Mouse (Mus musculus): Measurements from ENCODE around the gene Ltbp2. TPM values are rescaled to one million over a fixed set of nuclear protein-coding genes. Genes with fewer than 3 reads are reported as not detected.

Ltbp2 gene
- polyA plus RNA-seq, 1 experiment from 2014 or later, result 0.17 TPM

DNA sequence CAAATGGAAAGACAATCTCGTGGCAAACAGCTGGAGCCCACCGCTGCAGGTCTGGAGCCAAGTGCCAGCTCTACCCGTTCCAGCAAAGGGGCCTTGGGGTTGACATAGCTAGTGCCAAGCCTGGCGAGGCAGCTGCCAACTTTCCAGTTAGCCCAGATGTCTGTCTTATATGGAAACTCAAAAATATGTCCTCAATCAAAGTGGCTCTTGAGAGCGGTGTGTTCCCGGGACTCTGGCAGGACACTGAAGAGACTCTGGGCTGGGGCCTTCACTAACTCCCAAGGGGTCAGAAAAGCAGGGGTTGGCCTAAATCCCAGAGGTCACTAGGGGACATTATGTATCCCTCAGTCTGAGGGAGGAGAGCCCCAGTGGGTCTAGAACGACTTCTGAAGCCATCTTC, 52.7 kb downstream of the Ltbp2 start:
- no peaks in the 10 kb centered on the region for H3K27me3 ChIP-seq (ENCODE audit: control insufficient read depth, insufficient read depth, low read length)
- no peaks in the 10 kb centered on the region for H3K9me3 ChIP-seq (ENCODE audit: control insufficient read depth, low read length)
- no peak overlapping the region for H3K9ac ChIP-seq (ENCODE audit: low read length)
- H3K36me3 ChIP-seq (ENCODE audit: control insufficient read depth, insufficient read depth, low read length), result no peaks in the 10 kb centered on the region
- H3K4me2 ChIP-seq (ENCODE audit: low read depth), result no peak overlapping the region
- H3K4me3 ChIP-seq (ENCODE audit: low read depth, low read length), result no peak overlapping the region
- no peaks in the 10 kb centered on the region for H3K4me1 ChIP-seq (ENCODE audit: control insufficient read depth, insufficient read depth, low read length)
- 80% methylated on average over 7 of the region's 7 CpGs for WGBS
- no peak for DNase-seq (ENCODE audit: low spot score)
- no peak for ATAC-seq (ENCODE audit: insufficient read depth, low FRiP score, low TSS enrichment)
- no peak overlapping the region for H3K27ac ChIP-seq (ENCODE audit: low read depth, low read length)

DNA sequence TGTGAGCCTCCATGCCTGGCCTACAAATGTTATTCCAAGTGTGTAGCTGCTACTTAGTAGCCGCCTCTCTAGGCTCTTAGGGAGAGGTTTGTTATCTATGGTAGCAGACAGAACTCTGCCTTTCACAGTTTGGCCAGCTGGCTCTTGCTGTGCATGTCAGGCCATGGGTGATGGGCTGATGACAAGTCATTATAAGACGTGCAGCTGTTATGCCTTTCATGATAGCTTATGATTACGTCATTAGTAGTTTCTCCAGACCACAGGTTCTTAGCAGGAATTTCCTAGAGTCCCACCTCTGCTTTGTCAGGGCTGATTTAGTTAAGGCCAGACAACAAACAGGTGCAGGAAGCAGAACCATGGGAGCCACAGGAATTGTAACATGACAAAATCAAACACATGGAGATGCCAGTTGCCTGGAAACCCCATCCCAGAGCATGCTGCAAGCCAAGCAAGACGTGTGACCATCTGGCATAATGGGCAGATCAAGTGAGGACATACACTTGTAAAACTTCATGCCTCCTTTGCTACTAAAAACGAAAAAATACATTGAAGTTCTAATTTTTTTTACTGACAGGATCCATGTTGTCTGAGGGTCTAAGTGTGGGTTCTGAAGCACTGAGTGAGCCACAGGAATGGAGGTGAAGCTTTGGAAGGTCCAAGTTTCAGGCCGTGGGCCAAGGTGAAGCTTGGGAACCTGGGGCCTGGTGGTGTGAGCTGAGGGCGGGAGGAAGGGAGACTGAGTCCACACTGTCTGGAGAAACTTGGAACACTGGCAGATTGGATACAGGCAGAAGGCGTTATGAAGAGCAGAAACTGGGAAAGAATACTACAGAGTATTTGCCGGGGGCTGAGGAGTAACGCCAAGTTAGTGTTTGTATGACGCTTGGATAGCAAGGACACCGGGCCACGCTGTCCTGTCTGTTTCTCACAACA, 56.8 kb downstream of the Ltbp2 start:
- Histone ChIP-seq H3K4me2 (ENCODE audit: low read depth) (no peak overlapping the region), H3K27me3 (ENCODE audit: control insufficient read depth, insufficient read depth, low read length) (no peaks in the 10 kb centered on the region), H3K27ac (ENCODE audit: low read depth, low read length) (no peak overlapping the region), H3K4me1 (ENCODE audit: control insufficient read depth, insufficient read depth, low read length) (no peaks in the 10 kb centered on the region), H3K36me3 (ENCODE audit: control insufficient read depth, insufficient read depth, low read length) (no peaks in the 10 kb centered on the region), H3K4me3 (ENCODE audit: low read depth, low read length) (no peak overlapping the region), H3K9ac (ENCODE audit: low read length) (no peak overlapping the region), H3K9me3 (ENCODE audit: control insufficient read depth, low read length) (no peaks in the 10 kb centered on the region)
- WGBS, result 85% methylated on average over 13 of the region's 13 CpGs
- DNase-seq (ENCODE audit: low spot score), result no peak
- no peak for ATAC-seq (ENCODE audit: insufficient read depth, low FRiP score, low TSS enrichment)

DNA sequence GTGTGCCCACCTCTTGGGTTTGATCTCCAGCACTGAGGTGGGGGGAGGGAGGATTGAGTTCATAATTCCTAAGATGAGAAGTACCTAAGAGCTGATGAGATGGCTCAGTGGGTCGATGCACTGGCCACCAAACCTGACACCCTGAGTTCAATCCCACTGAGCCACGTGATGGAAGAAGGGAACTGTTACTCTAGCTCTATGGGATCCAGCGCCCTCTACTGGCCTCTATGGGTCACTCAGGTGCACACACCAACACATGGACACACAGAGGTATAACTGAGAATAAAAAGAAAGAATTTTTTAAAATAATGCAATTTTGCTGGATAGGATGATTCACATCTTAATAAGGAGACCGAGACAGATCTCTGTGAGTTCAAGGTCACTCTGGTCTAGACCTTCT, 57.8 kb downstream of the Ltbp2 start:
- no peaks in the 10 kb centered on the region for H3K27me3 ChIP-seq (ENCODE audit: control insufficient read depth, insufficient read depth, low read length)
- no peak for ATAC-seq (ENCODE audit: insufficient read depth, low FRiP score, low TSS enrichment)
- no peaks in the 10 kb centered on the region for H3K4me1 ChIP-seq (ENCODE audit: control insufficient read depth, insufficient read depth, low read length)
- H3K4me3 ChIP-seq (ENCODE audit: low read depth, low read length), result no peak overlapping the region
- no peaks in the 10 kb centered on the region for H3K9me3 ChIP-seq (ENCODE audit: control insufficient read depth, low read length)
- no peaks in the 10 kb centered on the region for H3K36me3 ChIP-seq (ENCODE audit: control insufficient read depth, insufficient read depth, low read length)
- DNase-seq (ENCODE audit: low spot score), result no peak
- H3K27ac ChIP-seq (ENCODE audit: low read depth, low read length), result no peak overlapping the region
- H3K4me2 ChIP-seq (ENCODE audit: low read depth), result no peak overlapping the region
- 61% methylated on average over 4 of the region's 4 CpGs for WGBS
- no peak overlapping the region for H3K9ac ChIP-seq (ENCODE audit: low read length)

DNA sequence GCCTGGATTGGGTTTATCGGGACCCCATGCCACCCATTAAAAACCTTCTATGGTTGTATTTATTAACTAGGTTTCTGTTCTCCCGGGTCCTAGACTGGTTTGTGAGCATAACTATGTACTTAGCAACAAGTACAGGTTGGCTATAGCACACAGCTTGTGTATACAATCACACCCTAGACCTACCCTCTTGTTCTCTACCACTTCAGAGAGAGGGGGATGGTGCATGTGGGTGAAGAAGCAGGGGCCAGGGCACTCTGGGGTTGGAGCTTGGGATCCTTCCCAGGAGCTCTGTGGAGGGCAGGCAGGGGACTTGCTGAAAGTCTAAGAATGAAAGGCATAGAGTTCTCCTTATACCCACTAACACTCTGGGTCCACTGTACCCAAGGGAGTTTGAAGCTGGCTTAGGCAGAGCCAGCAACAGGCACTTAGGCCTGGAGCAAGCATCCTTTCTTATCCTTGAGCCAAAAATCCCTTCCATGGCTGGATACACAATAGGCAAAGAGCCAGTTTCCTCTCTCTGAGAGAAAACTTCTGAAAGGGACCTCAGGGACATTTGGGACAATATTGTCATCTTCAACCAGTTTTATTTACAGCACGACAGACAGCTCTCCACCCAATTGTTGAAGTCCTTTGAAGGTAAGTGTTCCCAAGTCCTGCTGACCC, 61.5 kb downstream of the Ltbp2 start:
- no peak overlapping the region for H3K9ac ChIP-seq (ENCODE audit: low read length)
- ATAC-seq (ENCODE audit: insufficient read depth, low FRiP score, low TSS enrichment) (no peak), DNase-seq (ENCODE audit: low spot score) (no peak)
- 80% methylated on average over 3 of the region's 3 CpGs for WGBS
- no peak overlapping the region for H3K4me2 ChIP-seq (ENCODE audit: low read depth)
- no peaks in the 10 kb centered on the region for H3K36me3 ChIP-seq (ENCODE audit: control insufficient read depth, insufficient read depth, low read length)
- H3K9me3 ChIP-seq (ENCODE audit: control insufficient read depth, low read length), result no peaks in the 10 kb centered on the region
- no peak overlapping the region for H3K4me3 ChIP-seq (ENCODE audit: low read depth, low read length)
- H3K4me1 ChIP-seq (ENCODE audit: control insufficient read depth, insufficient read depth, low read length), result no peaks in the 10 kb centered on the region
- no peak overlapping the region for H3K27ac ChIP-seq (ENCODE audit: low read depth, low read length)
- no peaks in the 10 kb centered on the region for H3K27me3 ChIP-seq (ENCODE audit: control insufficient read depth, insufficient read depth, low read length)

DNA sequence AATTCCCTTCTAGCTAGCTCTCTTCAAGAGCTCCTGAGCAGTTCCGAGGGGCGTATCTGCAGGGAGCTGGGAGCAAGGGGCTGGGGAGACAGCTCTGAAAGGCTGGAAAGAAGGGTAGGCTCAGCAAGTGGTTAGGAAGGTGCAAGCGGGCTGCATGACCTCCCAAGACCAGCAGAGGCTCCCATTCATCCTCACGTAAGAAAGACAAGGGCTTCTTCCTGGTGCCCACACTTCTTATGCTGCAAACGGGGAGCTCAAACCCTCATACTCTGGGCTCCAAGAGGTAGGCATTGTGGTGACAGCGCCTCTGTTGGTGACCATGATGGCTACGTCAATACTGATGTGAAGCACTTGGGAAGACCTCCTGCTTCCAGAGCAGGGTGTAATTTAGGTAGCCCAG, 62.6 kb downstream of the Ltbp2 start:
- Histone ChIP-seq H3K4me2 (ENCODE audit: low read depth) (no peak overlapping the region), H3K9me3 (ENCODE audit: control insufficient read depth, low read length) (no peaks in the 10 kb centered on the region), H3K9ac (ENCODE audit: low read length) (no peak overlapping the region), H3K36me3 (ENCODE audit: control insufficient read depth, insufficient read depth, low read length) (no peaks in the 10 kb centered on the region), H3K4me3 (ENCODE audit: low read depth, low read length) (no peak overlapping the region), H3K4me1 (ENCODE audit: control insufficient read depth, insufficient read depth, low read length) (no peaks in the 10 kb centered on the region), H3K27me3 (ENCODE audit: control insufficient read depth, insufficient read depth, low read length) (no peaks in the 10 kb centered on the region), H3K27ac (ENCODE audit: low read depth, low read length) (no peak overlapping the region)
- 49% methylated on average over 7 of the region's 7 CpGs for WGBS
- DNase-seq (ENCODE audit: low spot score) (no peak), ATAC-seq (ENCODE audit: insufficient read depth, low FRiP score, low TSS enrichment) (no peak)

DNA sequence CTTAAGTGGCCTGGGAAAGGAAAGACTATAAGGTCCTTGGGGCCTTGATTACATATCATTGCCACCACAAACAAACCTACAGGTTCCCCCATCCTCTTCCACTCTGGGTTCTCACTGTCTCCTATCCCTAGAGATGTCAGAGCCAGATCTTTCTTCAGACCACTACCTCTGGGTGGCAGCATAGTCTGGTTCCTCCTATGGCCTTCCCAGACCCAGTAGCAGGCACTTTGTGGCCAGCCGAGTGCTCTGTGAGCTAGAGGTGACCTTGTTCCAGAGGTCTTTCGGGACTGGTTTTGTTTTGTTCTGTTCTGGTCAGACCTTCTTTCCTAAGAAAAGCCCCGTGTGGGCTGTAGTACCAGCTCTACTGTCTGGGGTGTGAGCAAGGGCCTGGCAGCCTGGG, 64.3 kb downstream of the Ltbp2 start:
- no peak overlapping the region for H3K9ac ChIP-seq (ENCODE audit: low read length)
- 52% methylated on average over 3 of the region's 3 CpGs for WGBS
- H3K36me3 ChIP-seq (ENCODE audit: control insufficient read depth, insufficient read depth, low read length), result no peaks in the 10 kb centered on the region

DNA sequence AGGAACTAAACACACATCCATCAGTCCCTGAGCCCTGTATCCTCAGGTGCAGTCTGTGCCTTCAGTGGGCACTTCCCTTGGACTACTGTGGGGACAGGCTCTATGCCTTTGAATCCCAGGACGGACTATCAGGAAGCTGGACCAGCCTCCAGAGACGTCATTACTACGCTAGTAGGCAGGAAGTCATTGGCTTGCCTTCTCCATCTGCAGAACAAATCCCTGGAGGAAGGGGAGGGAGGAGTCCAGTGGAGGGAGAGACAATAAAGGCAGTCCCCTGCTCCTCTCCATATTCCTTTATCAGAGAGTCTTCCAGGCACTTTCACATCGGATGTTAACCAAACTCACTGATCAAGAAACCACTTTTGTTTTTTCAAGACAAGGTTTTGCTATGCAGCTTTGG, 64.8 kb downstream of the Ltbp2 start:
- H3K9ac ChIP-seq (ENCODE audit: low read length), result no peak overlapping the region

More for the DNA sequence above, 64.3 kb downstream of the Ltbp2 start:
- no peak for ATAC-seq (ENCODE audit: insufficient read depth, low FRiP score, low TSS enrichment)
- Histone ChIP-seq H3K27me3 (ENCODE audit: control insufficient read depth, insufficient read depth, low read length) (no peaks in the 10 kb centered on the region), H3K27ac (ENCODE audit: low read depth, low read length) (no peak overlapping the region), H3K4me3 (ENCODE audit: low read depth, low read length) (no peak overlapping the region), H3K4me2 (ENCODE audit: low read depth) (no peak overlapping the region), H3K9me3 (ENCODE audit: control insufficient read depth, low read length) (no peaks in the 10 kb centered on the region), H3K4me1 (ENCODE audit: control insufficient read depth, insufficient read depth, low read length) (no peaks in the 10 kb centered on the region)
- DNase-seq (ENCODE audit: low spot score), result no peak

DNA sequence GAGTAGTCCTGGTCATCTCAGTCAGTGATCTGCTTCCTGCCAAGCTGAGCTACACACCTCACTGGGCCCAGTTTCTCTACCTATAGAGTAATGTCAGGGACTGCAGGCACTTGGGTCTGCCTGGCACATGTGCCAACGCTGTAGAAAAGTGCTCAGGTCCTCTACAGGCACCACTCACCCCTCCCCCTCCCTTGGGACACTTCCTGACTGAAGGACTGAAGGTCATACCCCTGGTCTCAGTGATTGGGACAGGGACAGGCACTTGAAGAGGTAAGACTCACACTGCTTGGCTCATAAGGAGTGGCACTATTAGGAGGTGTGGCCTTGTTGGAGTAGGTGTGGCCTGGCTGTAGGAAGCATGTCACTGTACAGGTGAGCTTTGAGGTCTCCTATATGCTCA, 65.5 kb downstream of the Ltbp2 start:
- H3K9ac ChIP-seq (ENCODE audit: low read length), result no peak overlapping the region
- DNase-seq (ENCODE audit: low spot score), result no peak
- WGBS, result 76% methylated on average over 1 of the region's 1 CpGs
- H3K27ac ChIP-seq (ENCODE audit: low read depth, low read length), result no peak overlapping the region
- no peak overlapping the region for H3K4me2 ChIP-seq (ENCODE audit: low read depth)
- ATAC-seq (ENCODE audit: insufficient read depth, low FRiP score, low TSS enrichment), result no peak
- no peak overlapping the region for H3K4me3 ChIP-seq (ENCODE audit: low read depth, low read length)
- no peaks in the 10 kb centered on the region for H3K27me3 ChIP-seq (ENCODE audit: control insufficient read depth, insufficient read depth, low read length)
- H3K36me3 ChIP-seq (ENCODE audit: control insufficient read depth, insufficient read depth, low read length), result no peaks in the 10 kb centered on the region
- no peaks in the 10 kb centered on the region for H3K4me1 ChIP-seq (ENCODE audit: control insufficient read depth, insufficient read depth, low read length)
- no peaks in the 10 kb centered on the region for H3K9me3 ChIP-seq (ENCODE audit: control insufficient read depth, low read length)

More for the DNA sequence above, 64.8 kb downstream of the Ltbp2 start:
- H3K4me1 ChIP-seq (ENCODE audit: control insufficient read depth, insufficient read depth, low read length), result no peaks in the 10 kb centered on the region
- H3K9me3 ChIP-seq (ENCODE audit: control insufficient read depth, low read length), result no peaks in the 10 kb centered on the region
- H3K36me3 ChIP-seq (ENCODE audit: control insufficient read depth, insufficient read depth, low read length), result no peaks in the 10 kb centered on the region
- no peak overlapping the region for H3K4me3 ChIP-seq (ENCODE audit: low read depth, low read length)
- no peaks in the 10 kb centered on the region for H3K27me3 ChIP-seq (ENCODE audit: control insufficient read depth, insufficient read depth, low read length)
- no peak overlapping the region for H3K27ac ChIP-seq (ENCODE audit: low read depth, low read length)
- H3K4me2 ChIP-seq (ENCODE audit: low read depth), result no peak overlapping the region
- DNase-seq (ENCODE audit: low spot score) (no peak), ATAC-seq (ENCODE audit: insufficient read depth, low FRiP score, low TSS enrichment) (no peak)
- WGBS, result 45% methylated on average over 4 of the region's 4 CpGs

DNA sequence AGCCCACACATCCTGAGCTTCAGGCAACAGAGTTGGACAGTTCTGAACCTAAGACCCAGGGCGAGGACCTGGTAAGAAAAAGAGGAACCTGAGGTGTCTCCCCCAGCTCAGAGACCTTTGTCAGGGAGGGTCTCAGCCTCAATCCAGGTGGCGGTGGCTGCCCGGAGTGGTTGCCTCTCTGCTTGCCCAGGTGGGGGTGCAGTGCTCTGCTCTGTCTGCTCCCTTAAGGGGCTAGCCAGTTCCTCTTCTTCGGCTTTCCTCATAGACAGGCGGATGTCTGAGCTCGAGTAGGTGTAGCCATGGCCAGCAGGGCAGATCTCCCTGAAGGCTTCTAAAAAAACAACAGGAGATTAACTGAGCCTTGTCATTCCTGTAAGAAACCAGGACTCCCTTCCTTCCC, 67.3 kb downstream of the Ltbp2 start:
- H3K4me1 ChIP-seq (ENCODE audit: control insufficient read depth, insufficient read depth, low read length), result no peaks in the 10 kb centered on the region
- no peaks in the 10 kb centered on the region for H3K36me3 ChIP-seq (ENCODE audit: control insufficient read depth, insufficient read depth, low read length)
- ATAC-seq (ENCODE audit: insufficient read depth, low FRiP score, low TSS enrichment), result no peak
- H3K4me2 ChIP-seq (ENCODE audit: low read depth), result no peak overlapping the region
- H3K4me3 ChIP-seq (ENCODE audit: low read depth, low read length), result no peak overlapping the region
- 80% methylated on average over 6 of the region's 6 CpGs for WGBS
- no peak for DNase-seq (ENCODE audit: low spot score)
- H3K27ac ChIP-seq (ENCODE audit: low read depth, low read length), result no peak overlapping the region
- H3K9ac ChIP-seq (ENCODE audit: low read length), result no peak overlapping the region
- H3K9me3 ChIP-seq (ENCODE audit: control insufficient read depth, low read length), result no peaks in the 10 kb centered on the region
- no peaks in the 10 kb centered on the region for H3K27me3 ChIP-seq (ENCODE audit: control insufficient read depth, insufficient read depth, low read length)
